Mouse (Mus musculus) lung, postnatal 36 days (tissue): ENCODE data around the gene Mmd.

Experiments
- DNase-seq: peaks from one replicate; pipeline ENCODE4 v3.0.0; 2022; ENCODE audit warnings: mixed read lengths

The Mmd gene

GRCm38 (mm10) chr11:90284623-90285022, 35.4 kb downstream of the Mmd start:
- DNase-seq: no peak

- DNase-seq: no peak
Measured at GRCm38 (mm10) chr11:90286550-90287154, 37.4 kb downstream of the Mmd start.

- no peak for DNase-seq
Measured at GRCm38 (mm10) chr11:90291156-90291555, 41.9 kb downstream of the Mmd start.

- no peak for DNase-seq
Measured at GRCm38 (mm10) chr11:90292766-90293165, 43.5 kb downstream of the Mmd start.

GRCm38 (mm10) chr11:90294622-90295021, 45.4 kb downstream of the Mmd start:
- DNase-seq: no peak

- DNase-seq: no peak
Measured at GRCm38 (mm10) chr11:90306067-90306466, 56.8 kb downstream of the Mmd start.

- DNase-seq: peak; percentile 78
Measured at GRCm38 (mm10) chr11:90306993-90307392, 57.7 kb downstream of the Mmd start.

GRCm38 (mm10) chr11:90314606-90315005, 65.3 kb downstream of the Mmd start:
- DNase-seq: no peak

GRCm38 (mm10) chr11:90317482-90317881, 68.2 kb downstream of the Mmd start:
- DNase-seq: peak; percentile 61

GRCm38 (mm10) chr11:90320922-90321321, 71.7 kb downstream of the Mmd start:
- DNase-seq: no peak

- no peak for DNase-seq
Measured at GRCm38 (mm10) chr11:90324597-90324996, 75.3 kb downstream of the Mmd start.

GRCm38 (mm10) chr11:90326146-90326545, 76.9 kb downstream of the Mmd start:
- no peak for DNase-seq

GRCm38 (mm10) chr11:90326836-90327235, 77.6 kb downstream of the Mmd start:
- DNase-seq: peak; percentile 40
